Mouse (Mus musculus) CH12.LX (cell line): ENCODE results near the gene Dcaf10. TPM values are rescaled to one million over a fixed set of nuclear protein-coding genes. Genes with fewer than 3 reads are reported as not detected.

Source experiments
- DNase-seq: peaks from one replicate; pipeline ENCODE4 v3.0.0-alpha.2; 2013; ENCODE audit errors: extremely low read depth
- H3K27ac ChIP-seq: 2 replicates; pipeline ENCODE4 v1.5.1; 2012; ENCODE audit warnings: low read depth, mild to moderate bottlenecking, control low read depth, moderate library complexity; ENCODE audit not compliant: insufficient read depth
- H3K27me3 ChIP-seq: replicated peaks from 2 replicates; pipeline ENCODE3; 2012; ENCODE audit warnings: inconsistent platforms
- H3K36me3 ChIP-seq, 2 experiments: replicated peaks in 1 of 2; 2 replicates each; pipeline versions ENCODE3 to v1.6.1; 2012; ENCODE audit warnings: inconsistent platforms in 1 of 2, low read length in 1 of 2, mild to moderate bottlenecking in 1 of 2, mixed read lengths in 1 of 2, moderate library complexity in 1 of 2; ENCODE audit not compliant: control insufficient read depth in 1 of 2, insufficient read depth in 1 of 2
- H3K4me1 ChIP-seq, 2 experiments: 2 replicates each; pipeline ENCODE4 v1.6.1; 2012; ENCODE audit warnings: inconsistent platforms in 1 of 2, moderate library complexity in 1 of 2; ENCODE audit not compliant: insufficient read depth in 2 of 2, control insufficient read depth in 1 of 2
- H3K4me2 ChIP-seq: 2 replicates; pipeline ENCODE4 v1.6.1; 2012; ENCODE audit warnings: low read depth, mild to moderate bottlenecking, control low read depth; ENCODE audit not compliant: poor library complexity, insufficient read depth, severe bottlenecking
- H3K4me3 ChIP-seq, 3 experiments: fragments of 150-350 bp in 1 of 3; sonication (generic) in 1 of 3; replicated peaks in 1 of 3; 2 replicates each; pipeline versions ENCODE3 to v1.5.1; 2011 to 2012; ENCODE audit warnings: low read depth in 2 of 3, low read length in 2 of 3, mild to moderate bottlenecking in 2 of 3, moderate library complexity in 2 of 3, control low read depth in 1 of 3, improper control_type of control experiment in 1 of 3, inconsistent platforms in 1 of 3, mixed read lengths in 1 of 3; ENCODE audit not compliant: poor library complexity in 1 of 3
- H3K79me2 ChIP-seq: replicated peaks from 2 replicates; pipeline ENCODE4 v1.6.1; 2012; ENCODE audit warnings: mild to moderate bottlenecking, moderate library complexity; ENCODE audit not compliant: control insufficient read depth, poor library complexity, insufficient read depth, severe bottlenecking; ENCODE audit errors: extremely low read depth
- H3K9ac ChIP-seq: 2 replicates; pipeline ENCODE4 v1.6.1; 2012; ENCODE audit warnings: low read depth, mild to moderate bottlenecking, control low read depth, moderate library complexity; ENCODE audit not compliant: insufficient read depth
- H3K9me3 ChIP-seq: replicated peaks from 2 replicates; pipeline ENCODE3; 2012; ENCODE audit warnings: low read length, inconsistent platforms, mixed read lengths
- CTCF ChIP-seq, 2 experiments: IDR thresholded peaks in 1 of 2; conservative IDR thresholded peaks in 1 of 2; 2 replicates each; pipeline ENCODE4 v1.5.1; 2011 to 2012; ENCODE audit warnings: low read depth in 2 of 2, low read length in 2 of 2, improper control_type of control experiment in 1 of 2, inconsistent platforms in 1 of 2, mild to moderate bottlenecking in 1 of 2, moderate library complexity in 1 of 2
- HCFC1 ChIP-seq: IDR thresholded peaks from 2 replicates; pipeline ENCODE4 v1.6.1; 2012; ENCODE audit warnings: low read depth, mild to moderate bottlenecking, inconsistent platforms, low read length, improper control_type of control experiment
- IRF4 ChIP-seq: IDR thresholded peaks from 2 replicates; pipeline ENCODE4 v1.6.1; 2014; ENCODE audit warnings: low read depth, mild to moderate bottlenecking, inconsistent platforms, low read length, improper control_type of control experiment
- MAZ ChIP-seq: IDR thresholded peaks from 2 replicates; pipeline ENCODE4 v1.6.1; 2012; ENCODE audit warnings: low read depth, mild to moderate bottlenecking, inconsistent platforms, low read length, improper control_type of control experiment, moderate library complexity
- MXI1 ChIP-seq: IDR thresholded peaks from 2 replicates; pipeline ENCODE4 v1.6.1; 2011; ENCODE audit warnings: mild to moderate bottlenecking, low read depth, low read length, improper control_type of control experiment
- MYC ChIP-seq: IDR thresholded peaks from 2 replicates; pipeline ENCODE4 v1.6.1; 2011; ENCODE audit warnings: low read depth, mild to moderate bottlenecking, improper control_type of control experiment, low read length
- UBTF ChIP-seq: IDR thresholded peaks from 2 replicates; pipeline ENCODE4 v1.6.1; 2012; ENCODE audit warnings: low read depth, mild to moderate bottlenecking, inconsistent platforms, low read length, improper control_type of control experiment, moderate library complexity
- USF1 ChIP-seq: IDR thresholded peaks from 2 replicates; pipeline ENCODE4 v1.6.1; 2014; ENCODE audit warnings: low read depth, mild to moderate bottlenecking, inconsistent platforms, low read length, improper control_type of control experiment
- USF2 ChIP-seq: conservative IDR thresholded peaks from 2 replicates; pipeline ENCODE4 v1.6.1; 2011; ENCODE audit warnings: low read depth, low read length, improper control_type of control experiment
- ZC3H11A ChIP-seq: IDR thresholded peaks from 2 replicates; pipeline ENCODE4 v1.6.1; 2012; ENCODE audit warnings: low read depth, mild to moderate bottlenecking, inconsistent platforms, low read length, improper control_type of control experiment
- ZKSCAN1 ChIP-seq: IDR thresholded peaks from 2 replicates; pipeline ENCODE4 v1.6.1; 2012; ENCODE audit warnings: low read depth, inconsistent platforms, low read length, improper control_type of control experiment, borderline replicate concordance
- ZMIZ1 ChIP-seq: IDR thresholded peaks from 2 replicates; pipeline ENCODE4 v1.6.1; 2012; ENCODE audit warnings: low read depth, mild to moderate bottlenecking, inconsistent platforms, low read length, improper control_type of control experiment
- ZNF384 ChIP-seq: IDR thresholded peaks from 2 replicates; pipeline ENCODE4 v1.6.1; 2012; ENCODE audit warnings: low read depth, low read length, improper control_type of control experiment, inconsistent platforms
- dilution Hi-C: fragments of 300-500 bp; cut with MboI; formaldehyde crosslinking; loops from 2 replicates; pipeline ENCODE4 v1.14.3; 2020; ENCODE audit warnings: low sequenced_read_pairs; ENCODE audit not compliant: extremely low pct_unique_long_range_greater_than_20kb, extremely low pct_ligation_motif_present
- in situ Hi-C: fragments of 300-500 bp; cut with MboI; formaldehyde crosslinking; loops from 3 replicates; pipeline ENCODE4 v1.14.3; 2019; ENCODE audit warnings: low sequenced_read_pairs, low pct_ligation_motif_present, low pct_unique_long_range_greater_than_20kb, mixed read lengths
- polyA plus RNA-seq: library from polyadenylated mRNA; unstranded; fragments of >175 nt; gene quantifications from 2 replicates; pipeline ENCODE4 v1.2.1, GENCODE M21; 2012; ENCODE audit warnings: low read depth; ENCODE audit not compliant: insufficient read length
- total RNA-seq, 2 experiments: library from RNA; depleted of rRNA; stranded (reverse); fragments of 300-350 nt in 1 of 2; fragments of >200 nt in 1 of 2; gene quantifications; 2 replicates each; pipeline ENCODE4 v1.2.3; 2012 to 2014

Dcaf10 gene
- total and polyA plus RNA-seq, 3 experiments = 6.8 to 11.6 (median 11.1) TPM

DNA sequence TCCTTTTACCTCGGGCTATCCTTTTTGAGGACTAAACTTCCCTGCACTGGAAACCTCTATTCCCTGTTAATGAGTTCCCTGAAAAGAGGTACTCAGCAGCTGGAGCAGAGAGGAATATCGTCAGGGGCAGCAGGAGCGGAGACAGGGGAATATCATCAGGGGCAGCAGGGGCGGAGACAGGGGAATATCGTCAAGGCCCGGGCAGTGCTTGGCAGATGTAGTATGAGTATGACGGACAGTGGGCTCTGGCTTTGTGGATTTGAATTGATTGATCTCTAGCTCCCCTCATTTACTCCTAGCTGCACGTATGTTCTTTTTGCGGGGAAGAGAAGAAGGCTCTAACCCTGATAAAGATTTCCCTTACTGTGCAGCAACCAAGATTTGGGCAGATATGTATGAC lies 675 bp upstream of the Dcaf10 start:
- 0 out of 2 replicates have a peak overlapping the region, but pooled peaks have one; percentile 66 for H3K9ac ChIP-seq
- dilution Hi-C loops (no loop called here), in situ Hi-C loops (no loop called here)
- peaks cover under 1 to 11% of the 10 kb centered on the region in 2 experiments for H3K36me3 ChIP-seq
- no peak for DNase-seq
- H3K4me3 ChIP-seq = peak overlapping the region in 2 of 3 experiments; percentile 59 to 91
- peak overlapping the region; percentile 40 for H3K4me2 ChIP-seq
- H3K9me3 ChIP-seq = no peaks in the 10 kb centered on the region
- TF ChIP-seq ZNF384 = no peak
- TF ChIP-seq MXI1 = no peak
- no peak for TF ChIP-seq ZC3H11A
- TF ChIP-seq USF2 = no peak
- TF ChIP-seq CTCF (conservative IDR thresholded peaks at IDR 0.05 in 1 of 2, IDR thresholded peaks at IDR 0.05 in 1 of 2; ENCODE audit: low read depth in 2 of 2, low read length in 2 of 2) = no peak
- no peak for TF ChIP-seq ZMIZ1
- TF ChIP-seq MYC = no peak
- no peak for TF ChIP-seq MAZ
- H3K27ac ChIP-seq = no peak overlapping the region
- peaks cover 5 to 23% of the 10 kb centered on the region in 2 experiments for H3K4me1 ChIP-seq
- H3K27me3 ChIP-seq = no peaks in the 10 kb centered on the region
- peaks cover 20% of the 10 kb centered on the region for H3K79me2 ChIP-seq

DNA sequence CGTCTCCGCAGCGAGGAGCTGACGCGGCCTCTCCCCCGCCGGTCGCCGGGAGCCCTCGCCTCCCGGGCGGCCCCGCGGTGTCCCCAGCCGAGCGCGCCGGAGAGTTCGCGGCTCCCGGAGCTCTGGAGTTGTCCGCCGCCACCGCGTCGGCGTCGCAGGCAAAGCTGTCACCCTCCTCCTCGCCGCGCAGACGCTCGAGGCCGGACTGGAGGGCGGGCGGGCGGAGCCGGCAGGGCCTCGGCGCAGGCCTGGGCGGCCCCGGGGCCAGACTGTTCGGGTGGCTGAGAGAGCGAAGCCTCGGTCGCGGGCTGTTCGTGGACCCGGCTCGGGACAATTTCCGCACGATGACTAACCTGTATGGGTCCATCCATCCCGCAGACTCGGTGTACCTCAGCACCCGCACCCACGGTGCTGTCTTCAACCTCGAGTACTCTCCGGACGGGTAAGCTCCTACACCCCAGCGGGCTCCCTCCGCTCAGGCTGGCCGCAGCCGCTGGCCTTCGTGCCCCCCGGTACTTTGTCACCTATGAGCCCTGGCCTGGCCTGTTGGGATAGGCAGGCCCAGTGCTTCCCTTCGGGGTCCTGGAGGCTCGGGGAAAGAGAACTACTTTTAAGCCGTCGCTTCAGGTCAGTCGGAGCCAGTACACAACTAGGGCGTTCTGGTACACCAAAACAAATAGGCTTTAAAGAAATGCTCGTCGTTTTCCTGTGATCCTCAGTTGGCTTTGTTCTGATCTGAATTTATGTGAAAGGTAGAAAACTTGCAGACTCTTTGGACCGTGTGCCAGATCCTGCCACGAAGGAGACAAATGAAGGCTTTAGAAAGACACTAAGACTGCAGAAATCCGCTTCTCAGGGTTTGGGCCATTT lies 620 bp downstream of the Dcaf10 start, which contains the start of gene Exosc3:
TSS of gene Exosc3 (minus strand) at position 447 of the 870 bp plus-strand sequence.
- Histone ChIP-seq H3K4me1 (peaks cover 5 to 23% of the 10 kb centered on the region in 2 experiments), H3K27ac (peak within 1 kb of the TSS; percentile 49; the same call in 1 of the 2 replicates), H3K27me3 (no peaks in the 10 kb centered on the region), H3K79me2 (peaks cover 20% of the 10 kb centered on the region), H3K4me3 (peak within 1 kb of the TSS; percentile 86 to 95 (median 91)), H3K36me3 (peaks cover 6 to 19% of the 10 kb centered on the region in 2 experiments), H3K4me2 (peak within 1 kb of the TSS; percentile 82), H3K9me3 (no peaks in the 10 kb centered on the region), H3K9ac (peak within 1 kb of the TSS; percentile 87)
- DNase-seq = peak; percentile 20
- dilution Hi-C loops (no loop called here), in situ Hi-C loops (no loop called here)
- TF ChIP-seq IRF4 (no peak), UBTF (peak; percentile 95)

DNA sequence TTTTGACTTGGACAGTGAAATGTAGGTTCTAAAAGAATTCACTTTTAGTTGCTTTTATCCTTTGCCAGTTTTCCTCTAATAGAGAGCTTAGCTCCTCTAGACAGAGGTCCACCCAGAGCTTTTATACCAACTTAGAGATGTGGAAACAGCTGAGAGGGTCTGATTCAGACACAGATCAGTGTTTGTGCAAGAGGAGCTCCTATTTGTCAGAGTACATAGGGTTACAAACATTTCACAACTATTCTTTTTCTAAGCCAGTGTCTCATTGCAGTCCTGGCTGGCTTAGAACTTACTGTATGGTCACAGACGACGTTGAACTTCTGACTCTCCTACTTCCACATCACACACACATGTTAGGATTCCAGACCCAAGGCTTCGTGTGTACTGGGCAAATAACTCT lies 14.8 kb downstream of the Dcaf10 start:
- H3K36me3 ChIP-seq = peaks cover 8 to 64% of the 10 kb centered on the region in 2 experiments
- TF ChIP-seq HCFC1 (no peak), MYC (no peak), USF1 (no peak), ZKSCAN1 (no peak)
- H3K4me1 ChIP-seq = no peaks in the 10 kb centered on the region
- in situ Hi-C loops = no loop called here
- no peak overlapping the region for H3K27ac ChIP-seq
- H3K4me3 ChIP-seq = no peak overlapping the region
- H3K9ac ChIP-seq = no peak overlapping the region
- no peak overlapping the region for H3K4me2 ChIP-seq
- no peaks in the 10 kb centered on the region for H3K9me3 ChIP-seq
- DNase-seq = no peak
- H3K79me2 ChIP-seq = no peaks in the 10 kb centered on the region
- H3K27me3 ChIP-seq = no peaks in the 10 kb centered on the region
- dilution Hi-C loops = no loop called here
